Mouse (Mus musculus) limb, embryonic 10.5 days (tissue): ENCODE data around the gene Eva1a. TPM values are rescaled to one million over a fixed set of nuclear protein-coding genes. Genes with fewer than 3 reads are reported as not detected.

Source experiments
- DNase-seq: peaks from one replicate; pipeline ENCODE4 v3.0.0-alpha.2; 2017; ENCODE audit warnings: low spot score
- H3K27ac ChIP-seq: fragments of 300-500 bp; sonication (generic); 2 replicates; pipeline ENCODE4 v1.5.1; 2016; ENCODE audit warnings: mild to moderate bottlenecking
- H3K27me3 ChIP-seq: fragments of 300-500 bp; sonication (generic); 2 replicates; pipeline ENCODE4 v1.6.1; 2016; ENCODE audit warnings: low read depth, mild to moderate bottlenecking; ENCODE audit not compliant: poor library complexity, severe bottlenecking
- H3K36me3 ChIP-seq: fragments of 300-500 bp; sonication (generic); 2 replicates; pipeline ENCODE4 v1.6.1; 2016; ENCODE audit warnings: mild to moderate bottlenecking, moderate library complexity
- H3K4me1 ChIP-seq: fragments of 300-500 bp; sonication (generic); 2 replicates; pipeline ENCODE4 v1.6.1; 2016
- H3K4me3 ChIP-seq: fragments of 300-500 bp; sonication (generic); 2 replicates; pipeline ENCODE4 v1.5.1; 2016; ENCODE audit warnings: mild to moderate bottlenecking, moderate library complexity
- H3K9me3 ChIP-seq: fragments of 300-500 bp; sonication (generic); replicated peaks from 2 replicates; pipeline ENCODE4 v1.6.1; 2016; ENCODE audit warnings: mild to moderate bottlenecking
- WGBS: fragments of 180-500 bp; shearing (Covaris S2); methylation state at CpG from one replicate; pipeline ENCODE4 v1.1.7; 2016; 5-methylcytosine and 5-hydroxymethylcytosine counted together
- polyA plus RNA-seq: library from polyadenylated mRNA; unstranded; fragments of >200 nt; fragmentation: Nextera tagmentation; extraction: Ambion mirVana; gene quantifications from 2 replicates; pipeline ENCODE4 v1.2.1, GENCODE M21; 2016

Eva1a gene
- polyA plus RNA-seq, 1 experiment from 2014 or later: 11.9 TPM

- no peak for DNase-seq
- H3K27ac ChIP-seq: no peak overlapping the region
- WGBS: 30% methylated on average over 3 of the region's 3 CpGs
Measured at GRCm38 (mm10) chr6:82115335-82115965, 74.6 kb downstream of the Eva1a start.

GRCm38 (mm10) chr6:82116176-82116575 lies 75.3 kb downstream of the Eva1a start:
- Histone ChIP-seq H3K4me3 (no peak overlapping the region), H3K27ac (no peak overlapping the region), H3K36me3 (no peaks in the 10 kb centered on the region), H3K4me1 (peaks cover 16% of the 10 kb centered on the region), H3K9me3 (no peaks in the 10 kb centered on the region), H3K27me3 (no peaks in the 10 kb centered on the region)
- DNase-seq: no peak
- 73% methylated on average over 3 of the region's 3 CpGs for WGBS

More at GRCm38 (mm10) chr6:82115335-82115965, 74.6 kb downstream of the Eva1a start:
- Histone ChIP-seq H3K4me3 (no peak overlapping the region), H3K4me1 (peaks cover 16% of the 10 kb centered on the region), H3K27me3 (no peaks in the 10 kb centered on the region), H3K9me3 (no peaks in the 10 kb centered on the region), H3K36me3 (no peaks in the 10 kb centered on the region)

GRCm38 (mm10) chr6:82117871-82118270 lies 77.0 kb downstream of the Eva1a start:
- no peak for DNase-seq
- H3K27ac ChIP-seq: no peak overlapping the region
- H3K4me1 ChIP-seq: peaks cover 16% of the 10 kb centered on the region
- 94% methylated on average over 5 of the region's 5 CpGs for WGBS
- no peaks in the 10 kb centered on the region for H3K36me3 ChIP-seq
- H3K4me3 ChIP-seq: no peak overlapping the region
- no peaks in the 10 kb centered on the region for H3K27me3 ChIP-seq
- no peaks in the 10 kb centered on the region for H3K9me3 ChIP-seq

GRCm38 (mm10) chr6:82119322-82120162 lies 78.7 kb downstream of the Eva1a start:
- H3K27me3 ChIP-seq: no peaks in the 10 kb centered on the region
- peak overlapping the region; percentile 31; the same call in 1 of the 2 replicates for H3K4me3 ChIP-seq
- peak overlapping the region; percentile 42; the same call in 1 of the 2 replicates for H3K27ac ChIP-seq
- 33% methylated on average over 16 of the region's 16 CpGs for WGBS
- peak; percentile 58 for DNase-seq
- H3K9me3 ChIP-seq: no peaks in the 10 kb centered on the region
- H3K4me1 ChIP-seq: peaks cover 16% of the 10 kb centered on the region
- H3K36me3 ChIP-seq: no peaks in the 10 kb centered on the region

GRCm38 (mm10) chr6:82125134-82125533 lies 84.3 kb downstream of the Eva1a start:
- DNase-seq: no peak
- Histone ChIP-seq H3K4me1 (no peaks in the 10 kb centered on the region), H3K27ac (no peak overlapping the region), H3K27me3 (no peaks in the 10 kb centered on the region), H3K4me3 (no peak overlapping the region), H3K9me3 (no peaks in the 10 kb centered on the region), H3K36me3 (no peaks in the 10 kb centered on the region)
- 100% methylated on average over 2 of the region's 2 CpGs for WGBS

GRCm38 (mm10) chr6:82127827-82128226 lies 87.0 kb downstream of the Eva1a start:
- no peak for DNase-seq
- 84% methylated on average over 9 of the region's 9 CpGs for WGBS
- no peak overlapping the region for H3K4me3 ChIP-seq
- no peak overlapping the region for H3K27ac ChIP-seq
- no peaks in the 10 kb centered on the region for H3K4me1 ChIP-seq
- H3K27me3 ChIP-seq: no peaks in the 10 kb centered on the region
- no peaks in the 10 kb centered on the region for H3K9me3 ChIP-seq
- no peaks in the 10 kb centered on the region for H3K36me3 ChIP-seq

- WGBS: 84% methylated on average over 9 of the region's 9 CpGs
- no peak for DNase-seq
- Histone ChIP-seq H3K4me3 (no peak overlapping the region), H3K27ac (no peak overlapping the region), H3K27me3 (no peaks in the 10 kb centered on the region), H3K36me3 (no peaks in the 10 kb centered on the region), H3K9me3 (no peaks in the 10 kb centered on the region), H3K4me1 (no peaks in the 10 kb centered on the region)
Measured at GRCm38 (mm10) chr6:82129630-82130217, 88.9 kb downstream of the Eva1a start.

- Histone ChIP-seq H3K27me3 (no peaks in the 10 kb centered on the region), H3K4me3 (no peak overlapping the region), H3K27ac (no peak overlapping the region), H3K36me3 (no peaks in the 10 kb centered on the region), H3K4me1 (no peaks in the 10 kb centered on the region), H3K9me3 (no peaks in the 10 kb centered on the region)
- DNase-seq: no peak
- WGBS: 79% methylated on average over 13 of the region's 13 CpGs
Measured at GRCm38 (mm10) chr6:82132876-82133591, 92.2 kb downstream of the Eva1a start.

- no peak for DNase-seq
- H3K4me3 ChIP-seq: no peak overlapping the region
- H3K4me1 ChIP-seq: no peaks in the 10 kb centered on the region
- H3K9me3 ChIP-seq: no peaks in the 10 kb centered on the region
- 78% methylated on average over 7 of the region's 7 CpGs for WGBS
- no peak overlapping the region for H3K27ac ChIP-seq
- no peaks in the 10 kb centered on the region for H3K27me3 ChIP-seq
- H3K36me3 ChIP-seq: no peaks in the 10 kb centered on the region
Measured at GRCm38 (mm10) chr6:82133592-82133978, 92.7 kb downstream of the Eva1a start.

GRCm38 (mm10) chr6:82135959-82136712 lies 95.3 kb downstream of the Eva1a start:
- H3K9me3 ChIP-seq: no peaks in the 10 kb centered on the region
- no peak for DNase-seq
- H3K27ac ChIP-seq: no peak overlapping the region
- no peaks in the 10 kb centered on the region for H3K27me3 ChIP-seq
- no peaks in the 10 kb centered on the region for H3K36me3 ChIP-seq
- H3K4me3 ChIP-seq: no peak overlapping the region
- 68% methylated on average over 13 of the region's 13 CpGs for WGBS
- H3K4me1 ChIP-seq: no peaks in the 10 kb centered on the region
